Mouse (Mus musculus) embryonic facial prominence, embryonic 10.5 days (tissue): ENCODE measurements around the gene Tcf3. TPM values are rescaled to one million over a fixed set of nuclear protein-coding genes. Genes with fewer than 3 reads are reported as not detected.
A peak's percentile ranks its signal among the peaks of the same experiment; 100 is the strongest.

Experiments used
- DNase-seq: peaks from one replicate; pipeline ENCODE4 v3.0.0-alpha.2; 2017; ENCODE audit warnings: low spot score
- H3K27ac ChIP-seq: fragments of 300-500 bp; sonication (generic); replicated peaks from 2 replicates; pipeline ENCODE4 v1.5.1; 2016; ENCODE audit warnings: mild to moderate bottlenecking
- H3K27me3 ChIP-seq: fragments of 300-500 bp; sonication (generic); replicated peaks from 2 replicates; pipeline ENCODE4 v1.6.1; 2016; ENCODE audit warnings: low read depth, mild to moderate bottlenecking; ENCODE audit not compliant: poor library complexity, severe bottlenecking
- H3K36me3 ChIP-seq: fragments of 300-500 bp; sonication (generic); replicated peaks from 2 replicates; pipeline ENCODE4 v1.6.1; 2016; ENCODE audit warnings: mild to moderate bottlenecking, moderate library complexity
- H3K4me1 ChIP-seq: fragments of 300-500 bp; sonication (generic); 2 replicates; pipeline ENCODE4 v1.6.1; 2016
- H3K4me3 ChIP-seq: fragments of 300-500 bp; sonication (generic); 2 replicates; pipeline ENCODE4 v1.5.1; 2016; ENCODE audit warnings: mild to moderate bottlenecking, moderate library complexity
- H3K9me3 ChIP-seq: fragments of 300-500 bp; sonication (generic); 2 replicates; pipeline ENCODE4 v1.6.1; 2016; ENCODE audit warnings: mild to moderate bottlenecking
- whole genome bisulfite sequencing: fragments of 180-500 bp; shearing (Covaris S2); methylation state at CpG from one replicate; pipeline ENCODE4 v1.1.7; 2016; 5-methylcytosine and 5-hydroxymethylcytosine counted together
- polyA plus RNA-seq: library from polyadenylated mRNA; unstranded; fragments of >200 nt; fragmentation: Nextera tagmentation; extraction: Ambion mirVana; gene quantifications from 2 replicates; pipeline ENCODE4 v1.2.1, GENCODE M21; 2016

Tcf3 gene
- polyA plus RNA-seq, 1 experiment from 2014 or later, result 225 TPM

DNA sequence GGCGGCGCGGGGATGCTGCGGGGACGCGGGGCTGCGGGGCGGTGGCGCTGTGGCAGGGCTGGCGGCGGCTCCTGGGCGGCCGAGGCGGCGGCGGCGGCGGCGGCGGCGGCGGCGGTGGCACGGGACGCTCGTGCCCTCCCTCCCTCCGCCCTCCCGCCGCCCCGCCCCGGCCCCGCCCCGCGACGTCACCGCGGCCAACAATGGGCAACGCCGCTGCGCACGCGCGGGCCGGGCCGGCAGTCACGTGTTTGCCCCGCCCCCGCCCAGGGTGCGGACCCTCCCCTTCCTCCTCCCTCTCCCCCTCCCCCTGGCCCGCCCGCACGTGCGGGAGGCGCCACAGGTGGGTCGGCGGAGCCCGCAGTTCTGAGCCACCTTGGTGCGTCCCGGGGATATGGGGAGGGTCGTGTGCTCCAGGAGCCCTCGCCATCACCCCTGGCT lies 45.9 kb downstream of the Tcf3 start, which contains the start of gene Mex3d:
Gene Mex3d, minus strand, starts transcription at position 138 of the 438 bp plus-strand sequence.
- Histone ChIP-seq H3K36me3 (peaks cover 64% of the 10 kb centered on the region), H3K4me1 (peaks cover 45% of the 10 kb centered on the region), H3K4me3 (peak within 1 kb of the TSS; percentile 96), H3K27ac (peak within 1 kb of the TSS; percentile 97), H3K9me3 (no peaks in the 10 kb centered on the region), H3K27me3 (no peaks in the 10 kb centered on the region)
- 4% methylated on average over 39 of the region's 61 CpGs for WGBS
- DNase-seq, result peak; percentile 97

DNA sequence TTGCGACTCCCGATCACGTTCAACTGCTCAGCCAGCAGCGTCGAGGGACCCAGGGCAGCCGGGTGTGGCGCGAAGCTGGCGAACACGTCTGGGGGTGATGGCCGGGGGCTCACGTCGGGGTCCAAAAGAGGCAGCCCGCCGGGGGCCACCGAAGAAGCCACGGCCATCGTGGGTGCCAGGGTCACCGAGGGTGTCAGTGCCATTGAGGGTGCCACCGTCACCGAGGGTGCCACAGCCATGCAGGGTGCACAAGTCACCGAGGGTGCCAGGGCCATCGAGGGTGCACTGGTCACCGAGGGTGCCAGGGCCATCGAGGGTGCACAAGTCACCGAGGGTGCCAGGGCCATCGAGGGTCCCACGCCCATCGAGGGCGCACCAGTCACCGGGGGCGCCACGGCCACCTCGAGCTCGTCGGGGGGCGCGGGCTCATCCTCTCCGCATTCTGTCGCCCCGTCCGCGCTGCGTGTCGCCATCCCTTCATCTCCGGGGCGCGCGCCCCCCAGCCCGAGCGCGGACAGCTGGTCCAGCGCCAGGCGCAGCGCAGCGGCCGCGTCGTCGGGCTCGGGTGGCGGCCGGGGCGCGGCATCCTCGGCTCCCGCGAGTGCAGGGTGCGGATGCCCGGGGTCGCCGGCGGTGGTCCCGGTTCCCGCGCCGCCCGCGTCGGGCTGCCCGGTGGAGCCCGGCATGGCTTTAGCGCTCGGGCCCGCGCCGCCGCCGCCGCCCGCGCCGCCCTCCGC lies 46.5 kb downstream of the Tcf3 start:
- peaks cover 64% of the 10 kb centered on the region for H3K36me3 ChIP-seq
- 3% methylated on average over 94 of the region's 94 CpGs for WGBS
- peak overlapping the region; percentile 96 for H3K4me3 ChIP-seq
- peak overlapping the region; percentile 97 for H3K27ac ChIP-seq
- H3K27me3 ChIP-seq, result no peaks in the 10 kb centered on the region
- peaks cover 45% of the 10 kb centered on the region for H3K4me1 ChIP-seq
- peak; percentile 57 for DNase-seq
- H3K9me3 ChIP-seq, result no peaks in the 10 kb centered on the region

DNA sequence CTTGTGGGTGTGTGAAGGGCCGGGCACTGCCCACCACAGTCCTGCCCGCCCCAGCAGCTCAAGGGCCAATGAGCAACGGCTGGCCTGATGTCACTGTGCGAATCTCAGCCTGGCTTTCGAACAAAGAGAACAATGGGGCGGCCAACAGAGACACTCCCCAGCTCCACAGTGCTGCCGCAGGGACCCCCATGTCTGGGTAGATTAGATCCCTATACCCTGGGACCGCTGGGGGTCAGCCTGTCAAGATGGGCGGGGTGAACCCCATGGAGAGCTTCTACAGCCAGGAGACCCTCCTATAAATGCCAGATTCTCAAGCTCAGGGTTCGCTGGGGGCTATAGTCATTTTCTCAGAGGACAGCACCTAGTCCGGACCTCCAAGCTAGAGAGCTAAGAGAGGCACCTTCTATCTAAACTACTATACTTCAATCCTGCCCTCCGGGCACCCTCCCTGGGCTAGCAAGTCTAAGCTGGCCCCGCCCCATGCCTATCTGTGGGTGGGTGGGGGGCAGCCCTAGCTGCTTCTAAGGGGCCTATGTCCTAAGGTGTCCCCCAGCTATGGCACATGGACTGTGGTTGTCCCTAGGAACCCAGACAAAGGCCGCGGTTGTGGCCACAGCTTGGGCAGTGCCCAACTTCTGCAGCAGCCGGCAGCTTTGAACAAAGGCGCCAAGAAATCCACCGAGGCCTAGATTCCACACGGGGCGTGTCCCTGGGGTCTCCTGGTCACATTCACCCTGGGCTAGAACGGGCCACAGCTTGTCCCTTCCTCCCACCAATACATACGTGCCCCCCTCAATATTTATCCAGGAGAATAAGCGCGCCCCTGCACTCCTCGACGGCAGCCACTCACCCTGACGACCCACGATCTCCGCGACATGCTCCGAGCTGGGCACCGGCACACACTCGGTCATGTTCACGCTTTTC lies 47.4 kb downstream of the Tcf3 start:
- Histone ChIP-seq H3K9me3 (no peaks in the 10 kb centered on the region), H3K4me1 (peaks cover 53% of the 10 kb centered on the region), H3K4me3 (peak overlapping the region; percentile 96), H3K36me3 (peaks cover 64% of the 10 kb centered on the region), H3K27me3 (no peaks in the 10 kb centered on the region), H3K27ac (peak overlapping the region; percentile 97)
- peak; percentile 82 for DNase-seq
- under 1% methylated on average over 34 of the region's 34 CpGs for WGBS

DNA sequence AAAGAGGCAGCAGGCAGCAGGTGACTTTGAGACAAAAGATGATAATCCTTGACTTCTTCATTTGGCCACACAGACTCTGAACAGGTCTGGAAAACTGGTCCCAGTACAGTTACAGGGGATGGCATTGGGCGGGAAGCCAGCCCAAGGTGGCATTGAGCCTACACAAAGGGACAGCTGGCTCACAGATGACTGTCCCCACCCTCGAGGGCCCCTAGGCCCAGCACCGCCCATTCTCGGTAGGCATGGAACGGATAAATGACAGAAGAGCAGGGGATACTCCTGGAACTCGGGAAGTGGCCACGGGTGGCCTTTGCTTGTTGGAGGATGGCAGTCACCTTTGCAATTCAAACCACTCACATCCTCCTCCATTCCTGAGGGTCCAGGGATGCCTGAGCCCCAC lies 48.1 kb downstream of the Tcf3 start:
- no peak for DNase-seq
- peak overlapping the region; percentile 97 for H3K27ac ChIP-seq
- H3K4me1 ChIP-seq, result peaks cover 54% of the 10 kb centered on the region
- 20% methylated on average over 7 of the region's 7 CpGs for WGBS
- H3K4me3 ChIP-seq, result peak overlapping the region; percentile 96
- no peaks in the 10 kb centered on the region for H3K9me3 ChIP-seq
- peaks cover 64% of the 10 kb centered on the region for H3K36me3 ChIP-seq
- no peaks in the 10 kb centered on the region for H3K27me3 ChIP-seq

DNA sequence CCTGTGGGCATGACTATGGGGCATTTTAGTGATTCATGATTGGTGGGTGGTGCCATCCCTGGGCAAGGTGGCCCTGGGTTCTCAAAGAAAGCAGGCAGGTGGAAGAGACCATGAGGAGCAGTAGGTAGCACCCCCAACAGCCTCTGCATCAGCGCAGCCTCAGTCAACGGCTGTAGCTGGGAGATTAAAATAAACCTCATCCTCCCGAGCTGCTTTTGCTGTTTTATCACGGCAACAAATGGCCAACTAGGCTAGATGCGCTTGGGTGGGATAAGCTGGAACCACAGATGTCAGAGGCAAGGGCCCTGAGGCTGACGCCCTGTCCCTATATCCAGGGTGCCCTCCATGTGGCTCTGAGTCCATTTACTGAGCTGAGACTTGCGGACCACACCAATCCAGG lies 48.7 kb downstream of the Tcf3 start:
- H3K27ac ChIP-seq, result peak overlapping the region; percentile 97
- H3K36me3 ChIP-seq, result peaks cover 64% of the 10 kb centered on the region
- H3K27me3 ChIP-seq, result no peaks in the 10 kb centered on the region
- no peak for DNase-seq
- no peaks in the 10 kb centered on the region for H3K9me3 ChIP-seq
- peaks cover 54% of the 10 kb centered on the region for H3K4me1 ChIP-seq
- 84% methylated on average over 7 of the region's 7 CpGs for WGBS
- H3K4me3 ChIP-seq, result peak overlapping the region; percentile 96

DNA sequence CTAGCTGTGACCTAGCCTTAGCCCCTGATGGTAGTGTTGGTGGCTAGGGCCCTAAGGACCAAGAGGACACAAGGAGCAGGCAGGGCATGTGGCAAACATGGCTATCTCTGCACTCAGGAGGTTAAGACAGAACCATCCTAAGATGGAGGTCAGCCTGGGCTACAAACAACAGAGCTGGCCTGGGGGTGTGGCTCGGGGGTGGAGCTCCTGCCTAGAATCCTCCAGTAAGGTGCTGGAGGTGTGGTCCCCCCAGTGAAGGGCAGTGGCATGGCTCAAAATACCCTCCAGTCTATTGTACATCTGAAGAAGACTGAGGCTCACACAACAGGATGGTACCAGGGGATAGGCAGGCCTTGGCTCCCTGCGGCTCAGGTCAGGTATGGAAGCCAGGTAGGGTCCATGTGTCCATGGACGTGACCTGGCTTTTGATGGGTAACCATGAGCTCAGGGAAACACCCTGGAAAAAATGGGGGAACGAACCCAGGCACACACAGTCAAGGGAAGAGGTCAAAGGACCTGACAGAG lies 49.3 kb downstream of the Tcf3 start:
- peak overlapping the region; percentile 32; the same call in 1 of the 2 replicates for H3K27ac ChIP-seq
- H3K36me3 ChIP-seq, result peaks cover 68% of the 10 kb centered on the region
- H3K27me3 ChIP-seq, result no peaks in the 10 kb centered on the region
- WGBS, result 88% methylated on average over 4 of the region's 4 CpGs
- no peak for DNase-seq
- H3K9me3 ChIP-seq, result no peaks in the 10 kb centered on the region
- H3K4me3 ChIP-seq, result peak overlapping the region; percentile 96
- H3K4me1 ChIP-seq, result peaks cover 54% of the 10 kb centered on the region

DNA sequence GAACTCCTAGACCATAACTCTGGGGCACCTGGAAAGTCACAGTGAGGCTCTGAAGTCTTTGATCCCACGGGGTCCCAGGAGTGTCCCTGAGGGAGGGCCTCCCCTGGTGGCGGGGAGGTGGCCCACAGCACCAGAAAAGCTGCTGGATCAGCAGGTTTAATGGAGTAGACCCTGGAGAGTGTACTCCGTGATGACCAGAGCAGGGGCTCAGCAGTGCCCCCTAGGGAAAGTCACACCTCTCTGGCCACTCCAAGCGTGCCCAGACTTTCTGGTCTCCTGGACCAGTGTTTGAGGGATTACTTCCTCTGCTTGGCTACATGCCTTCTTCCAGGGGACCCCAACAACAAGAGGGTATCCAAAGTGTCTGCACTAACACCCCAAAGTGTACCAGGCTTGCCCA lies 50.0 kb downstream of the Tcf3 start:
- Histone ChIP-seq H3K27ac (peak overlapping the region; percentile 32; the same call in 1 of the 2 replicates), H3K4me3 (peak overlapping the region; percentile 96), H3K27me3 (no peaks in the 10 kb centered on the region), H3K36me3 (peaks cover 70% of the 10 kb centered on the region), H3K9me3 (no peaks in the 10 kb centered on the region), H3K4me1 (peaks cover 48% of the 10 kb centered on the region)
- 72% methylated on average over 4 of the region's 4 CpGs for WGBS
- DNase-seq, result no peak

DNA sequence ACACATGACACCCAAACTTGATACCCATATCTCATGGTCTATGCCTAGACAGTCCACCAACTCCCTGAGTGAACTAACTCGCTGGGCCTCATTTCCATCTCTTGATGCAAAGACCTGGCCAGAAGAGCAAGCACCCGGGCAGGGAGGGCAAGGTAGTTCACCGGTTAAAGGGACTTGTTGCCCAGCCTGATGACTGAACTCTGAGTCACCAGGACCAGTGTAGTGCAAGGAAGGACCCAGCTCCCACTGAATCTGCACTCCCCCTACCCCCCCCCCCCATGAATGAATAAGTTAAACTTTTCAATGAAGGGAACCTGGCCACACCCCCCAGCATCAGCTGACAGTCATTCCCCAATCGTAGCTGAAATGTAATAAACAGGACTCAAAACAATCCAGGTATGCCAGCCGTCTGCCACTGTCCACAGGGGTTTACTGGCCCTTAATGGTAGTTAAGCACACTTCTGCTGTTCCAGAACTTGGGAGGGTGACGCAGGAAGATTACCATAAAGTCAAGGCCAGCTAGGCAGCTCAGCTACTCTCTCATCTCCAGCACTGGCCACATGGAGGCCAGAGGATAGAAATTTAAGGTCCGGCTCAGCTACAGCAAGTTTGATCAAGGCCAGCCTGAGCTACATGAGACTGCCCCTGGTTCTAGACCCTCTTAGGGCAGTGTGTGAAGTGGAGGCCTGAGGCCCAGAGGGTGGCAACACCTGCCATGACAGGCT lies 50.6 kb downstream of the Tcf3 start:
- Histone ChIP-seq H3K36me3 (peaks cover 70% of the 10 kb centered on the region), H3K4me3 (peak overlapping the region; percentile 96; the same call in 1 of the 2 replicates), H3K27me3 (no peaks in the 10 kb centered on the region), H3K4me1 (peaks cover 42% of the 10 kb centered on the region), H3K27ac (no peak overlapping the region), H3K9me3 (no peaks in the 10 kb centered on the region)
- DNase-seq, result no peak
- 88% methylated on average over 7 of the region's 7 CpGs for WGBS

DNA sequence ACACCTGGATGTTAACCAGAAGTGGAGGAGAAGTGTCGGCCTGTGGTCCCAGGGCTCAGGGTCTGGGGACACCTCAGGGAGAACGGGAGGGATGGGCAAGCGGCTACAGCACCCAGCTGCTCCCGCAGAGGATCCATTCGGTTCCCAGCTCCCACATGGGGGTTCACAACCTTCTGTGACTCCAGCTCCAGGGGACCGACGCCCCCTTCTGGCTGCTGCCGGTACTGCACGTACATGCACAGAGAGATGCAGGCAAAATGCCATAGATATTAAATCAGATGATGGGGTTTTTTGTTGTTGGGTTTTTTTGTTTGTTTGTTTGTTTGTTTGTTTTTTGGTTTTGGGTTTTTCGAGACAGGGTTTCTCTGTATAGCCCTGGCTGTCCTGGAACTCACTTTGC lies 55.7 kb downstream of the Tcf3 start:
- 53% methylated on average over 10 of the region's 10 CpGs for WGBS
- Histone ChIP-seq H3K36me3 (peaks cover 37% of the 10 kb centered on the region), H3K4me3 (no peak overlapping the region; the same call in 1 of the 2 replicates), H3K27me3 (peaks cover 8% of the 10 kb centered on the region), H3K9me3 (no peaks in the 10 kb centered on the region), H3K27ac (no peak overlapping the region), H3K4me1 (peaks cover 9% of the 10 kb centered on the region; the same call in 1 of the 2 replicates)
- no peak for DNase-seq

DNA sequence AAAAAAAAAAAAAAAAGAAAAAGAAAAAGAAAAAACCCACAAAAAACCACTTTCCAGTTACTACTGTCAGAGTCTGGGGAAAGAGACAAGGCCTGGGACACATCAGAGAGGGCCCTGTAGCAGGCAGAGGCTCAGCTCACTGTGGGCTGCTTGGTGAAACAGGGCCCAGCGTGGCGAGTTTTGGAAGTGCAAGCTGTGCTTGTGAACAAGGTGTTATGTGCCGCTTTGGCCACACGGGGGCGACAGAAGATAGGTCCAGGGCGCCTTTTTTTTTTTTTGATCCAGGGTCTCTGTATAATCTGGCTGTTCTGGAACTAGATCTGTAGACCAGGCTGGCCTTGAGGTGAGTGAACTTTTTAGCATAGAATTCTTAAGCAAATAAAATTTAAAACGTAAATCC lies 57.3 kb downstream of the Tcf3 start:
- peaks cover 14% of the 10 kb centered on the region for H3K27me3 ChIP-seq
- WGBS, result 2% methylated on average over 7 of the region's 7 CpGs
- peaks cover 22% of the 10 kb centered on the region for H3K36me3 ChIP-seq
- DNase-seq, result peak; percentile 93
- no peak overlapping the region for H3K27ac ChIP-seq
- no peaks in the 10 kb centered on the region for H3K9me3 ChIP-seq
- peaks cover 18% of the 10 kb centered on the region for H3K4me1 ChIP-seq
- H3K4me3 ChIP-seq, result no peak overlapping the region

DNA sequence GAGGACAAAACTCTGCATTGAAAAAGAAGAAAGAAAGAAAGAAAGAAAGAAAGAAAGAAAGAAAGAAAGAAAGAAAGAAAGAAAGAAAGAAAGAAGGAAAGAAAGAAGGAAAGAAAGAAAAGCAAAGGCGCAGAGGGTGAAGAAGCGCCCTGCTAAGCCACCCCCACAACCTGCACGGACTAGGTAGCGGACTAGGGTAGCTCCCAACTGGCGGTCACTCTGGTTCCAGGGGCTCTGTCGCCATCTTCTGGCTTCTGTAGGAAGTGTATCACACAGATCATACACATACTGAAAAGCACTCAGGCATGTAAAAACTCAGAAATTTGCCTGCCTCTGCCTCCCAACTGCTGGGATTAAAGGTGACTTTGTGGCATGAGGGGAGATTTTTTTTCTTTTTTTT lies 59.4 kb downstream of the Tcf3 start:
- Histone ChIP-seq H3K4me3 (no peak overlapping the region), H3K27ac (no peak overlapping the region), H3K27me3 (peaks cover 17% of the 10 kb centered on the region), H3K9me3 (no peaks in the 10 kb centered on the region), H3K36me3 (peaks cover under 1% of the 10 kb centered on the region; the same call in 1 of the 2 replicates), H3K4me1 (peaks cover 17% of the 10 kb centered on the region)
- DNase-seq, result peak; percentile 73
- WGBS, result 19% methylated on average over 6 of the region's 6 CpGs

DNA sequence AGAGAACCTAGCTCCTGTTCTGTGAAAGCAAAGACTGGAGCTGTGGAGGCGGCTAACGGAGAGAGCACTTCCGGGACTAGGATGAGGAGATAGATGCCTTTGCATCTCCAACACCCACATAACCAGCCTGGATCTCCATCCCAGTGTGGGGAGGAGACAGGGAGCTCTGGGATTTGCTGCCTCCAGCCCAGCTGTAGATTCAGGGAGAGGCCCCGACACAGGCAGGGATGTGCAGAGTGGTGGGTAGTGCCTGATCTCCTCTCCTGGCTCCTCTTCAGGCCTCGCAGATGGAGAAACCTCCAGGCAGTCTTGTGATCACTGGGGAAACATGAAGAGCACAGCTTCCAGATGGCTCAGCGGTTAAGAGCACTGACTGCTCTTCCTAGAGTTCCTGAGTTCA lies 60.7 kb downstream of the Tcf3 start:
- WGBS, result 78% methylated on average over 6 of the region's 6 CpGs
- Histone ChIP-seq H3K27ac (0 out of 2 replicates have a peak overlapping the region, but pooled peaks have one; percentile 16), H3K4me3 (no peak overlapping the region), H3K27me3 (peaks cover 23% of the 10 kb centered on the region), H3K36me3 (no peaks in the 10 kb centered on the region), H3K4me1 (peaks cover 17% of the 10 kb centered on the region), H3K9me3 (peaks cover 6% of the 10 kb centered on the region; the same call in 1 of the 2 replicates)
- DNase-seq, result no peak
